Comparison of ENCODE assay signal across 16 mouse cellular contexts in genomic region chr11:87367865-87368580, GRCm38 (mm10). TPM values are rescaled to one million over a fixed set of nuclear protein-coding genes. Genes with fewer than 3 reads are reported as not detected.
A peak's percentile ranks its signal among the peaks of the same experiment; 100 is the strongest.
DNase-seq lines count a peak whose midpoint lies in the region; ATAC-seq and TF ChIP-seq lines count a peak whose summit lies in the region.
"Had no signal": no experiment of that assay in that cellular context is flagged by ENCODE, and none has a peak within 500 bp of the region (broad histone marks: within the 10 kb centered on the region; RNA-seq: fewer than 3 reads in every experiment).

No protein-coding gene starts in this region.

- ATAC-seq in erythroblast, adult 5-6 weeks (replicated peaks; ENCODE audit: low FRiP score, poor library complexity, severe bottlenecking): peak; percentile 99
- ATAC-seq in liver, postnatal 0 days: peak; percentile 100
- ATAC-seq: forebrain, embryonic 13.5 days had no signal

- H3K4me1 ChIP-seq in liver, postnatal 0 days (ENCODE audit: insufficient read depth): peaks cover 7% of the 10 kb centered on the region
- no peaks in the 10 kb centered on the region for H3K4me1 ChIP-seq in heart, adult 2 months (ENCODE audit: control insufficient read depth, insufficient read depth, low read length)
- H3K4me1 ChIP-seq: forebrain, embryonic 13.5 days; heart, embryonic 12.5 days; limb, embryonic 15.5 days; midbrain, embryonic 10.5 days; neural tube, embryonic 12.5 days had no signal

- H3K9ac ChIP-seq in liver, postnatal 0 days (replicated peaks): no peak overlapping the region
- H3K9ac ChIP-seq in heart, adult 2 months (ENCODE audit: low read depth, low read length): no peak overlapping the region
- H3K9ac ChIP-seq: forebrain, embryonic 13.5 days; heart, embryonic 12.5 days; limb, embryonic 15.5 days; neural tube, embryonic 12.5 days had no signal

- no peaks in the 10 kb centered on the region for H3K36me3 ChIP-seq in liver, postnatal 0 days (replicated peaks; ENCODE audit: insufficient read depth, low read length)
- no peaks in the 10 kb centered on the region for H3K36me3 ChIP-seq in heart, adult 2 months (ENCODE audit: control insufficient read depth, insufficient read depth, low read length)
- H3K36me3 ChIP-seq: G1E; heart, embryonic 12.5 days; limb, embryonic 15.5 days; midbrain, embryonic 10.5 days; neural tube, embryonic 12.5 days had no signal

- H3K4me2 ChIP-seq in liver, postnatal 0 days (ENCODE audit: low read depth, low read length): peak overlapping the region; percentile 15; the same call in 1 of the 2 replicates
- H3K4me2 ChIP-seq: forebrain, embryonic 13.5 days; heart, embryonic 12.5 days; limb, embryonic 15.5 days; neural tube, embryonic 12.5 days had no signal

- no peak overlapping the region for H3K4me3 ChIP-seq in liver, postnatal 0 days (ENCODE audit: low read depth, low read length)
- no peak overlapping the region for H3K4me3 ChIP-seq in heart, adult 2 months
- H3K4me3 ChIP-seq: forebrain, embryonic 13.5 days; heart, embryonic 12.5 days; limb, embryonic 15.5 days; midbrain, embryonic 10.5 days; neural tube, embryonic 12.5 days had no signal

- H3K9me3 ChIP-seq in liver, postnatal 0 days (ENCODE audit: low read length): no peaks in the 10 kb centered on the region
- H3K9me3 ChIP-seq: forebrain, embryonic 13.5 days; G1E; limb, embryonic 15.5 days; midbrain, embryonic 10.5 days; neural tube, embryonic 12.5 days had no signal

- peak overlapping the region; percentile 92 for H3K27ac ChIP-seq in liver, postnatal 0 days (ENCODE audit: low read depth)
- H3K27ac ChIP-seq in heart, adult 2 months: no peak overlapping the region
- H3K27ac ChIP-seq: forebrain, embryonic 13.5 days; limb, embryonic 15.5 days; midbrain, embryonic 10.5 days; neural tube, embryonic 12.5 days had no signal

- no peak for TF ChIP-seq POLR2A in heart, adult 2 months (IDR thresholded peaks at IDR 0.05; ENCODE audit: insufficient read depth, low read depth, low read length)

- H3K27me3 ChIP-seq in liver, postnatal 0 days (ENCODE audit: insufficient read depth, low read length): no peaks in the 10 kb centered on the region
- H3K27me3 ChIP-seq in heart, adult 2 months (ENCODE audit: control insufficient read depth, insufficient read depth, low read length): no peaks in the 10 kb centered on the region
- H3K27me3 ChIP-seq: forebrain, embryonic 13.5 days; heart, embryonic 12.5 days; limb, embryonic 15.5 days; neural tube, embryonic 12.5 days had no signal

- no peak for TF ChIP-seq CTCF in liver, postnatal 0 days (IDR thresholded peaks at IDR 0.05; ENCODE audit: low read depth)
- no peak for TF ChIP-seq CTCF in heart, adult 2 months (IDR thresholded peaks at IDR 0.05)

- no peaks in the 10 kb centered on the region for H3K79me2 ChIP-seq in heart, adult 2 months (replicated peaks; ENCODE audit: control insufficient read depth, insufficient read depth, low read length)

- WGBS in liver, postnatal 0 days (ENCODE audit: insufficient replicate concordance): 38% methylated on average over 9 of the region's 9 CpGs
- WGBS in heart, adult 2 months: 60% methylated on average over 9 of the region's 9 CpGs

- TF ChIP-seq EP300 in liver, postnatal 0 days (IDR thresholded peaks at IDR 0.05; ENCODE audit: low read depth): peak; percentile 97
- no peak for TF ChIP-seq EP300 in heart, adult 2 months (IDR thresholded peaks at IDR 0.05; ENCODE audit: insufficient read depth, low read depth, low read length)

- intact Hi-C loops in heart, adult 2 months (cut with DNase I): no loop called here

- peak; percentile 81 to 86 for DNase-seq in cerebellum, postnatal 10 days
- DNase-seq in cerebellum, adult 8-10 months: no peak
- peak; percentile 95 for DNase-seq in 416B (ENCODE audit: low read depth)
- DNase-seq in liver, postnatal 0 days: peak; percentile 66
- DNase-seq in kidney, postnatal 36 days: no peak
- DNase-seq in heart, adult 2 months: no peak
- no peak for DNase-seq in thymus, postnatal 0 days (ENCODE audit: low spot score)
- DNase-seq: cerebellum, postnatal 36 days; layer of hippocampus, adult 9-11 months had no signal

RNA-seq across cellular contexts. Expression of gene Ppm1e, which starts 9.2 kb away (rescaled TPM):
- 2.9 and 3.1 TPM in 2 replicates for total RNA-seq in erythroblast, adult 5-6 weeks (2015; ENCODE audit: low replicate concordance)
- total RNA-seq in erythroblast, adult 5-6 weeks (2017; ENCODE audit: low replicate concordance): 0.43 and 3.1 TPM in 2 replicates
- polyA plus RNA-seq in liver, postnatal 0 days (2015; fragmentation: Nextera tagmentation; extraction: Ambion mirVana): 0.70 and 1.2 TPM in 2 replicates
- 1 to 10 TPM; 6.3 to 6.9 TPM for total RNA-seq in heart, adult 2 months (2021)
- polyA plus RNA-seq in heart, adult 2 months (2012; rRNA removed): 1.8 and 4.4 TPM in 2 replicates
- polyA plus RNA-seq in thymus, postnatal 0 days (2015; fragmentation: Nextera tagmentation; extraction: Ambion mirVana): 2.1 and 2.4 TPM in 2 replicates
- polyA plus RNA-seq: G1E had no signal

RNA-seq across cellular contexts. Expression of gene Rad51c, which starts 36.7 kb away (rescaled TPM):
- 0.19 and 3.8 TPM in 2 replicates for total RNA-seq in erythroblast, adult 5-6 weeks (2015; ENCODE audit: low replicate concordance)
- total RNA-seq in erythroblast, adult 5-6 weeks (2017; ENCODE audit: low replicate concordance): 5.9 and 6.3 TPM in 2 replicates
- 1.6 and 2.6 TPM in 2 replicates for polyA plus RNA-seq in liver, postnatal 0 days (2015; fragmentation: Nextera tagmentation; extraction: Ambion mirVana)
- total RNA-seq in heart, adult 2 months (2021): 1 to 10 TPM in 1 of 2 experiments, under 1 TPM in 1; 0.89 to 1.7 TPM
- polyA plus RNA-seq in heart, adult 2 months (2012; rRNA removed): 0.35 and 0.97 TPM in 2 replicates
- polyA plus RNA-seq in thymus, postnatal 0 days (2015; fragmentation: Nextera tagmentation; extraction: Ambion mirVana): 6.8 and 6.9 TPM in 2 replicates

RNA-seq across cellular contexts. Expression of gene Tex14, which starts 36.8 kb away (rescaled TPM):
- total RNA-seq in erythroblast, adult 5-6 weeks (2015; ENCODE audit: low replicate concordance): not detected in 2 replicates
- 0.34 and 0.42 TPM in 2 replicates for total RNA-seq in erythroblast, adult 5-6 weeks (2017; ENCODE audit: low replicate concordance)
- 0.24 TPM in 1 of 2 replicates, not detected in the other for polyA plus RNA-seq in liver, postnatal 0 days (2015; fragmentation: Nextera tagmentation; extraction: Ambion mirVana)
- total RNA-seq in heart, adult 2 months (2021): under 1 TPM in 1 of 2 experiments, not detected in 1; 0.23 TPM
- 0.08 and 0.35 TPM in 2 replicates for polyA plus RNA-seq in heart, adult 2 months (2012; rRNA removed)
- polyA plus RNA-seq in thymus, postnatal 0 days (2015; fragmentation: Nextera tagmentation; extraction: Ambion mirVana): 0.53 and 0.62 TPM in 2 replicates
- polyA plus RNA-seq: G1E; midbrain, embryonic 10.5 days had no signal

Comparison
In these comparisons a context has a peak if more than half of its experiments do, and no peak if none do; other contexts are left out.
1. DNase-seq: peak in cerebellum, postnatal 10 days (2 of 2), 416B (single experiment) and liver, postnatal 0 days (single experiment); none in cerebellum, adult 8-10 months (single experiment), kidney, postnatal 36 days (0 of 2), heart, adult 2 months (0 of 2) and thymus, postnatal 0 days (single experiment).